Mouse (Mus musculus): Measurements from ENCODE around the gene Car3.

GRCm38 (mm10) chr3:14888549-14888948 lies 25.2 kb downstream of the Car3 start:
- TF ChIP-seq CTCF (IDR thresholded peaks at IDR 0.05; ENCODE audit: low read depth): no peak
- no peak for TF ChIP-seq EP300 (IDR thresholded peaks at IDR 0.05; ENCODE audit: low read depth)

All from heart, postnatal 0 days (tissue).